Mouse (Mus musculus): ENCODE data around the gene Rd3. TPM values are rescaled to one million over a fixed set of nuclear protein-coding genes. Genes with fewer than 3 reads are reported as not detected.
A peak's percentile ranks its signal among the peaks of the same experiment; 100 is the strongest.

Gene Rd3
- total RNA-seq (2021), result under 1 TPM in 1 of 2 experiments, not detected in 1; 0.36 TPM
- long read RNA-seq, experiment 1, result 0 reads
- long read RNA-seq, experiment 2, result 0 reads

DNA sequence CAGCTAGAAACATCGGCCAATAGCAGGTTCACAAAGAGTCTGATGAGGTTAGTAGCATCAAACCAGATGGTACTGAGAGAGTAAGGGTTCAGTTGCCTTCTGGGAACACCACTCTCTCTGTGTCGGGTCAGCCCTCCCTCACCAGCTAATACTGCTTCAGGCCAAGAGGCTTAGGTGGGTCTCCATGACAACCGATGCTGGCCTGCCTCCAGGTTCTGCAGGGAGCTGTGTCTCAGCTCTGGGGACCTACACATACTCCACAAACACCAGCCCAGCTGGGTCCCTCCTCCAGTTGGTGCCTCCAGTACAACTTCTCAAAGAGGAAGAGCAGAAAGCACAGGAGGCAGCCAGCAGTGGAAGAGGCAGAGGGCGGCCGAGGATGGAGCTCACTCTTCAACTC, at the start of gene Rd3:
TSS of gene Rd3 (plus strand) at position 184 of the 400 bp plus-strand sequence.
- DNase-seq, result peak; percentile 59 to 62

DNA sequence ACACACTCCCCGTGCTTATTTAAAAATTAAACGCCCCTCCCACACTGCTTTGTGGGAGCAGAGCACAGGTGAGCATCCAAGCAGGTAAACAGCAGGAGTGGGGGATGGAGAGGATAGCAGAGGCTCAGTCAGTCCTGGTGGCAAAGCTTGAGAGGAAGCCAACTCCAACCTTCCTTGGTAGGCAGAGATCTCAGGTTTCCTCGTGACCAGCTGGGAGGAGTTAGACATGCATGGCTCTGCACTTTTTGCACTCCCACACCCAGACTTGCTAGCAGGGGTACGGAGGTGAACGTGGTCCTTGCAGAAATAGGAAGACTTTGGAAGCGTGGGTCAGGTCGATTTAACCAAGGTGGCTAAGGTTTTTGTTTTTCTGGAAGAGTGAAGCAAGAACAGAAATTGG, 48.8 kb upstream of the Rd3 start:
- DNase-seq, result no peak

DNA sequence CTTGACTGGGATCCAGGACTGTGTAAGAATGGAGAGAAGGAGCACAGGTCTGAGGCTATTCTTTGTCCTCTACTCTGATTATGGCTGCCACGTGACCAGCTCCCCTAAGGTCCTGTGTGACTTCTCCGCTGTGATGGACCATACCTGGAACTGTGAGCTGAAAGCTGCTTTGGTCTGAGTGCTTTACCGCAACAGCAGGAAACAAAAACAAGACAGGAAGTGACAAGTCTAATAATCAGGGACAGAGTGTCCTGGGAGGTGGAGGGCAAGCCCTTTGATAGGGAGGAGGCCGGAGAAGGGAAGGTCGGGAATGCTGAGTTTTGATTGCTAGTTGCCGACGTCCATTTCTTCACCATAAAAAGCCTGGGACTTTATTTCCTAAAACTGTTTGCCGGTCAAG, 48.1 kb upstream of the Rd3 start:
- DNase-seq, result no peak

GRCm38 (mm10) chr1:191929897-191930524, 47.2 kb upstream of the Rd3 start:
- no peak for DNase-seq

- DNase-seq, result no peak
Observed at GRCm38 (mm10) chr1:191930525-191931105, 46.6 kb upstream of the Rd3 start.

DNA sequence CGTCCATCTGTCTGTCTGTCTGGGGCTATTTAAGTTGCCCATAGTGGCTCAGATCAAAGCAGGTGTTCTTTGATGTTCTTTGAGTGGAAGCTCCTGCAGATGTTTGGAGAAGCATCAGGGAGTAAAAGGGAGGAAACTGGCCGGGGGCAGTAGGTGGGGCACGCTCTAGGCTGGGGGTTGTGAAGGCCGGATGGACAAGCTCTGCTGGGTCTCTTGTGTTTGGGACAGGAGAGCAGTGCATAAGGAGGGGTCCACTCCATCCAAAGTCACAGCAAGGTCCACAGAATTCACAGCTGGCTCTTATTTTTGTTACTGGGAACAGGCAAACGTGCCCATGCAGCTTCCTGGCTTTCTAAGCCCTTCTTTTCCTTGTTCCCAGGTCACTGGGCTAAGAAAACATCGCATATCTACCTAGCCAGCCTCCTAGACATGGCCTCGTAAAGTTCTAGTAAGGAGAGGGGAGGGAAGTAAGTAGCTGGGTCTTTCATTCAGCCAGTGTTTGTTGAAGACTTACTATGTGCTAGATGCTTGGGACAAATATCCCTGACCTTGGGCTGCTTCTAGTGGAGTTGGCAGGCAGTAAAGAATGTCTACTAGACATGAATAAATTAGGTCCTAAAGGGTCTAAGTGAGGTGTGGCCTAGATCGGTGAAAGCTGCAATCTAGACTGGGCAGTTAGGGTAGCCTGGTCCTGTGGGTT, 44.7 kb upstream of the Rd3 start:
- DNase-seq, result no peak

- DNase-seq, result no peak
Observed at GRCm38 (mm10) chr1:191932986-191933632, 44.1 kb upstream of the Rd3 start.

DNA sequence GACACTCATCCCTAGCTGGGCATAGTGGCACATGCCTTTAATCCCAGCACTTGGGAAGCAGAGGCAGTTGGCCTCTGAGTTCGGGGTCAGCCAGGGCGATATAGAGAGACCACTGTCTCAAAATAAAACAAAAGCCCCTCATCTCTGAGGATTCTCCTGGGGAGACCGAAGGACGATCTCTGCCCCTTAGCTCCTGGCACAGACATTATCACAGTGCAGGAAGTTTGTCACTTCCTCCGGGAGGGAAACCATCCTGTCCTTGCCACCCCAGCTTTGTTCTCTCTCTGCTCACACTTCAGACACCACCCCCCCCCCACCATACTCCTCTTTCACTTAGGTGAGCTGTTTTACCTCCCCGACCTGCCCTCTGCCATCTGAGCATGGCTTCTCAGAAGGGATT, 33.5 kb upstream of the Rd3 start:
- DNase-seq, result peak in 1 of 2 experiments; percentile 8

DNA sequence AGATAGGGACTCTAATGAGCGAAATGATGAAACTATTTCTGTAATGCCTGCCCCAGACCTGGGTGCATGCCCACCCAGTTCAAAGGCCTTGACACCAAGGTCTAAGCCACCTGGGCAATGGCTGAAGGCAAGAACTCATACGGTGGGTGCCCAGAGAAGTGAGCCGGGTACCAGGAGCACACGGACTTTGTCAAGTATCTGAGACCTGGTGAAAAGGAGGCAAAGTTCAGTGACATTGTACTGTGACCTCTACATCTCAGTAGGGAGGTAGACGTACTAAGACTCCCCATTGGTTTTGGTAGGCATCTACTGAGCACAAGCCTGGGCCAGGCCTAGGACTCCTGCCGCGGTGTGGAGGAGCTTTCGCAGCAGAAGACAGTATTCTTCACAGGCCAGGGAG, 31.8 kb upstream of the Rd3 start:
- no peak for DNase-seq

DNA sequence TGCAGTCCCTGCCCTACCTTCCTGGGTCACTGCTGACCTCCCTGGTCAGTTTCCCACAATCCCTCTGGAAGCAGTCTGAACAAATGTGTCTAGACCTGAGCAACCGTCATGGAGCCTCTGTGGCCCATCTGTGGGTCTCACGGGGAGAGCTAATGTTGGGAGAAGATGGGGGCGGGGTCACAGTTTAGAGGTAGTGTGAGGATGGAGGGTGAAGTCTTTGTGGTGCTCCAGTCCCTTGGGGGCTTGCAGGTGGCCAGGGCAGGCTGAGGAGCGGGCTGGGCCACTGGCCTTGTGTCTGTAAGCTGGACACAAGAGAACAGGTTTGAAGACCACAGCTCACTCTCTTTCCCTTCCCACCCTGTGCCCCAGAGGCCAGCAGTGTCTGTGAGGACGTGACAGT, 31.4 kb upstream of the Rd3 start:
- DNase-seq, result no peak

DNA sequence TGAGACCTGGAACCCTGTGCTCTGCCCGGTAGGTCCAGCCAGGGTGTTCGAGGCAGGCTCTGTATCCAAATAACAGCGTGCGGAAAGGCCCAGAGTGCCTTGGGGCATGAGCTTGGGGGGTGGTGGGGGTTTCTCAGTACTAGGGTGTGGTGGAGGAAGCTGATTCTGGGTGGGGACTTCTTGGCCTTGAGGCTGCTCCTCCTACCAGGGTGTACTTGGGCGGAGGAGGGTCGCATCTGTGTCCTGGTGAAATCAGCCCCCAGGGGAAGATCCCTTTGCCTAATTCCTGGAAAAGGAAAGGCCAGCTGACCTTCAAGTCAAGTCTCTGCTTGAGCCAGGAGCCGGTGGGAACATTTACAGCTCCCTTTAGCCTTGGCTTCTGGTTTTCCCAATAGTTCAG, 30.9 kb upstream of the Rd3 start:
- DNase-seq, result no peak

GRCm38 (mm10) chr1:191946835-191947234, 30.3 kb upstream of the Rd3 start:
- no peak for DNase-seq

GRCm38 (mm10) chr1:191947796-191948195, 29.4 kb upstream of the Rd3 start:
- no peak for DNase-seq

DNA sequence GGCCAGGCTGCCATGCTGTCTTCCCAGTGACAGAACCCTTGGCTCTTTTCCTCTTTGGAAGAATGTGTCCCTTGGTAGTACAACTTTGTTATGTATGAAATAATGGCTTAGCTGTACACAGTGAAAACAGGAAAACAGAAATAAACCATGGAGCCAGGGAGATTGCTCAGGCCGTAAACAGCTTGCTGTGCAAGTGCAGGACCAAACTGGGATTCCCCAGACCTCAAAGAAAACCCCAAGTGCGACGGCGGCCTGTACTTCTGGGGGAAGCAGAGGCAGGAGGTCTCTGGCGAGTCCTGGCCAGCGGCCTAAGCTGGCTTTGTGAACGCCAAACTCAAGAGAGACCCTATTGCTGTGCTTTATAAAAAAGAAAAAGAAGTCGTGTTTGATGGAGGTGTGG, 28.6 kb upstream of the Rd3 start:
- DNase-seq, result no peak

- DNase-seq, result no peak
Observed at GRCm38 (mm10) chr1:191950611-191951010, 26.6 kb upstream of the Rd3 start.

GRCm38 (mm10) chr1:191952733-191953335, 24.3 kb upstream of the Rd3 start:
- no peak for DNase-seq

DNA sequence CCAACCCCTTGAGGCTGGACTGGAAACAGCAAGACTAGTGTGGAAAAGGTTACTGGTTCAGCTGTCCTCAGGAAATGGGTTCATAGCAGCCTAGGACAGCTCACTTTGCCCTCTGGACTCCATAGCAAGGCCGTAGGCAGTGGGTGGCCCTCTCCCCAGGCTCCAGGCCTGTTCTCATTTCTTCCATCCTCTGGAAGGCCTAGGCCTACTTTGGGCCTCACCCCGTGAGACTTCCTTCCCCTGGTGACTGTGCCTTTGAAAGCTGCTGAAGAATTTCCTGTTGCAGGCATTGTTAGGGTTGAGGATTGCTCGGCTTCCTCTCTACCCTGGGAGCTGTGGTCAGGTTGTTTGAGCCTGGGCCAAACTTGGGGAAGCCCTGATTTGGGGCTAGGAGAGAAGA, 22.1 kb upstream of the Rd3 start:
- peak; percentile 21 to 33 for DNase-seq

DNA sequence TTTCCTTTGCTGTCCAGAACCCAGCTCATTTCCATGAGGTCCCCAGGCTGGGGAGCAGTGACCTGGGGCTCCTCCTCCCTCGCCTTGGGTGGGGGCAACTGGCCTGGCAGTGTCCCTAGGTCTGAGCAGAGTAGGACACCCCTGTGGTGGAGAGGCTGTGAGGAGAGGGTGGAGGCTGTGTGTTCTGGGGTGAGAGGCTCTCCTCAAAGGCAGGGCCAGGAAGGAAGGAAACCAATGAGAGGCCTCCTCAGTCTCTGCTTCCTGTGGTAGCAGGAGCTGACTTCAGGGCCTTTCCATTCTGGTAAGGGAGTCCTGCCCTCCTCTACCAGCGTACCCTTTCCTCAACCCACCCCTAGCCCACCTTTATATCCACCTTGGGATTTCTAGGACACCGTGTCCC, 20.9 kb upstream of the Rd3 start:
- peak in 1 of 2 experiments; percentile 30 for DNase-seq

GRCm38 (mm10) chr1:191956871-191957270, 20.3 kb upstream of the Rd3 start:
- DNase-seq, result peak in 1 of 2 experiments; percentile 34

DNA sequence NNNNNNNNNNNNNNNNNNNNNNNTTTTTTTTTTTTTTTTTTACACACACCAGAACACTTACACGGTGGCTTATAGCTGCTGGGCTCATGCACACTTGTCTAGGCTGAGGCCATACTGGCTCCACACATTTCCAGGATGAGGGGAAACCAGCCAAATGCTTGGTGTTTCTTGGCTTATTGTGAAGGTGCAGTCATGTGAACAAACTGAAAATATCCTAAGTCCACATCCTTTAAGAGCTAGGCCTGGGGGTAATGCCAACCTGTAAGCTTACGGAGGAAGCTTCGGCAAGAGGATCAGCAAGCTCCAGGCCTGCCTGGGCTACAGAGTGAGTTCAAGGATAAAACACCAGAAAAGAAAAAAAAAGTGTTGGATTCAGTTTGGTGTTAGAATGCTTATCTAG, 19.8 kb upstream of the Rd3 start:
- DNase-seq, result no peak

DNA sequence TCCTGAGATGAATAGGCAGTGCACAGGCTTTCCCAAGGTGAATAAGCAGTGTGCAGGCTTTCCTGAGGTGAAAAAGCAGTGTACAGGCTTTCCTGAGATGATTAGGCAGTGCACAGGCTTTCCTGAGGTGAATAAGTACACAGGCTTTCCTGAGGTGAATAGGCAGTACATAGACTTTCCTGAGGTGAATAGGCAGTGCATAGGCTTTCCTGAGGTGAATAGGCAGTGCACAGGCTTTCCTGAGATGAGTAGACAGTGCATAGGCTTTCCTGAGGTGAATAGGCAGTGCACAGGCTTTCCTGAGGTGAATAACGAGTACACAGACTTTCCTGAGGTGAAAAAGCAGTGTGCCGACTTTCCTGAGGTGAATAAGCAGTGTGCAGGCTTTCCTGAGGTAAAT, 16.2 kb upstream of the Rd3 start:
- no peak for DNase-seq

DNA sequence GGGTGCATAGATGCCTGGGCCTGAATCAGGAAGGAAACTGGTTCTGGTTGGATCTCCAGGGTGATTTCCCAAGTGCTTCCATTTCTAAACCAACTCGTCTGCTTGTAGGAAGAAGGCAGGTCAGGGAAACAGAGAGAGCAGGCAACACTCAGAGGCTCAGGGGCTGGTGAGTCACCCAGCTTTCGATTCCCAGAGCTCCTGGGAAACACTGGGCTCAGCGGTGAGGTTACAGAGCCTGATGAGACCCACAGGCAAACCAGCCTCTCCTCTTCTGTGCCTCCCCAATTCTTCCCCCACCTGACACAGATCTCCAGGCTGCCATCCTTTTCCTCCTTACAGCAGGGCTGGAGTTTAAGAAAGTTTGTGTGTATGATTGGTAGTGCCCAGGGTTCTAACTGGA, 13.8 kb upstream of the Rd3 start:
- DNase-seq, result peak; percentile 15 to 41

Measured in adrenal gland, postnatal 36 days (tissue).